Mouse (Mus musculus): ENCODE results near the gene C8a. TPM values are rescaled to one million over a fixed set of nuclear protein-coding genes. Genes with fewer than 3 reads are reported as not detected.

The C8a gene
- polyA plus RNA-seq, 1 experiment from 2014 or later, result not detected

Other genes with a start within 250 kb of the C8a start
- 0.17 TPM in 1 of 2 replicates, not detected in the other for gene C8b, start 110.1 kb downstream of the C8a start, polyA plus RNA-seq (2015; fragmentation: Nextera tagmentation; extraction: Ambion mirVana)
- not detected in 2 replicates for gene Gm17662, start 19.1 kb downstream of the C8a start, polyA plus RNA-seq (2015; fragmentation: Nextera tagmentation; extraction: Ambion mirVana)
- 0.20 and 0.32 TPM in 2 replicates for gene Fyb2, start 37.1 kb upstream of the C8a start, polyA plus RNA-seq (2015; fragmentation: Nextera tagmentation; extraction: Ambion mirVana)
- gene Prkaa2, start 233.5 kb upstream of the C8a start, polyA plus RNA-seq (2015; fragmentation: Nextera tagmentation; extraction: Ambion mirVana), result 15.4 and 16.8 TPM in 2 replicates